ENCODE assay signal across 16 mouse cellular contexts in the genomic region with DNA sequence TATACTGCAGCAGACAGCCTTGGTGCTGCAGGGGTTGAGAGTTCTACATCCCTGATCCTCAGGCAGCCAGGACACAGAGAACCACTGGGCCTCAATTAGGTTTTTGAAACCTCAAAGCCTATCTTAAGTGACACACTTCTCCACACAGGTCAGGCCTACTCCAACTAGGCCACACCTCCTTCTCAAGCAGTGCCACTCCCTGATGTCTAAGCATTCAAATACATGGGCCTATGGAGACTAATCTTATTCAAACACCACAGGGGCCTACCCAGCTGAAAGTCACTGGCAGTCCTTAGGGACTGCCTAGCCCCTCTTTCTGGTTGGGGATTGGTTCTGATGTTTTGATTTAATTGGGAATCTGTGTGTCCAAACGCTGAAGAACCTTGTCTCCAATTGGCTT. TPM values are rescaled to one million over a fixed set of nuclear protein-coding genes. Genes with fewer than 3 reads are reported as not detected.
A peak's percentile ranks its signal among the peaks of the same experiment; 100 is the strongest.
DNase-seq lines count a peak whose midpoint lies in the region; ATAC-seq and TF ChIP-seq lines count a peak whose summit lies in the region.
"Had no signal": no experiment of that assay in that cellular context is flagged by ENCODE, and none has a peak within 500 bp of the region (broad histone marks: within the 10 kb centered on the region; RNA-seq: fewer than 3 reads in every experiment).

No protein-coding gene starts in this region.

- ATAC-seq in intestine, embryonic 16.5 days = peak; percentile 42; the same call in 1 of the 2 replicates
- no peak for ATAC-seq in intestine, postnatal 0 days
- peak; percentile 92 for ATAC-seq in liver, embryonic 15.5 days (ENCODE audit: insufficient read depth)
- peak; percentile 89 for ATAC-seq in megakaryocyte progenitor cell, adult 5-6 weeks (replicated peaks; ENCODE audit: poor library complexity)
- ATAC-seq: forebrain, embryonic 14.5 days had no signal

- WGBS in intestine, embryonic 16.5 days = 76% methylated on average over 1 of the region's 1 CpGs
- 74% methylated on average over 1 of the region's 1 CpGs for WGBS in intestine, postnatal 0 days
- WGBS in liver, embryonic 15.5 days (ENCODE audit: insufficient replicate concordance) = 63% methylated on average over 1 of the region's 1 CpGs
- WGBS in kidney, adult 2 months = 76% methylated on average over 1 of the region's 1 CpGs

- no peak overlapping the region for H3K27ac ChIP-seq in intestine, embryonic 16.5 days (ENCODE audit: low read length)
- no peak overlapping the region for H3K27ac ChIP-seq in intestine, postnatal 0 days (ENCODE audit: low read depth, low read length)
- no peak overlapping the region for H3K27ac ChIP-seq in liver, embryonic 15.5 days (replicated peaks)
- no peak overlapping the region for H3K27ac ChIP-seq in kidney, adult 2 months (ENCODE audit: insufficient read depth, low read depth, low read length)
- H3K27ac ChIP-seq: embryonic facial prominence, embryonic 13.5 days; gastrocnemius, adult 2 months; heart, embryonic 13.5 days had no signal

- peak; percentile 55 for DNase-seq in c-Kit-positive CD71-positive TER-119-negative erythroid progenitor cells, embryonic 14.5 days (ENCODE audit: low read depth)
- no peak for DNase-seq in kidney, postnatal 14 days
- no peak for DNase-seq in adrenal gland, postnatal 10 days
- no peak for DNase-seq in kidney, adult 2 months
- DNase-seq: adrenal gland, postnatal 25 days; cerebellum, adult 11 months; gastrocnemius, adult 2 months; kidney, postnatal 10 days; right cerebral cortex, postnatal 25 days had no signal

- no peak for TF ChIP-seq CTCF in intestine, postnatal 0 days (IDR thresholded peaks at IDR 0.05; ENCODE audit: low read depth)
- TF ChIP-seq CTCF in kidney, adult 2 months (conservative IDR thresholded peaks at IDR 0.05; ENCODE audit: insufficient read depth, insufficient read length, low read depth, low read length) = no peak

- H3K9me3 ChIP-seq in intestine, embryonic 16.5 days (ENCODE audit: control insufficient read depth, low read length) = no peaks in the 10 kb centered on the region
- no peaks in the 10 kb centered on the region for H3K9me3 ChIP-seq in intestine, postnatal 0 days (ENCODE audit: control insufficient read depth)
- no peaks in the 10 kb centered on the region for H3K9me3 ChIP-seq in liver, embryonic 15.5 days (replicated peaks)
- H3K9me3 ChIP-seq: embryonic facial prominence, embryonic 13.5 days; heart, embryonic 13.5 days had no signal

- no peak overlapping the region for H3K4me2 ChIP-seq in intestine, embryonic 16.5 days (ENCODE audit: low read depth, low read length)
- no peak overlapping the region for H3K4me2 ChIP-seq in intestine, postnatal 0 days (replicated peaks; ENCODE audit: low read depth)
- H3K4me2 ChIP-seq in liver, embryonic 15.5 days = no peak overlapping the region
- H3K4me2 ChIP-seq: embryonic facial prominence, embryonic 13.5 days; heart, embryonic 13.5 days had no signal

- no peak overlapping the region for H3K4me3 ChIP-seq in intestine, embryonic 16.5 days (ENCODE audit: low read length)
- H3K4me3 ChIP-seq in intestine, postnatal 0 days (ENCODE audit: low read depth, low read length) = no peak overlapping the region
- no peak overlapping the region for H3K4me3 ChIP-seq in liver, embryonic 15.5 days (replicated peaks)
- H3K4me3 ChIP-seq in kidney, adult 2 months (ENCODE audit: insufficient read depth, low read depth, low read length) = no peak overlapping the region
- H3K4me3 ChIP-seq: embryonic facial prominence, embryonic 13.5 days; gastrocnemius, adult 2 months; heart, embryonic 13.5 days had no signal

- no peaks in the 10 kb centered on the region for H3K27me3 ChIP-seq in intestine, embryonic 16.5 days (replicated peaks; ENCODE audit: control insufficient read depth, insufficient read depth, low read length)
- H3K27me3 ChIP-seq in intestine, postnatal 0 days (replicated peaks; ENCODE audit: control insufficient read depth, insufficient read depth, low read length) = no peaks in the 10 kb centered on the region
- H3K27me3 ChIP-seq in liver, embryonic 15.5 days = no peaks in the 10 kb centered on the region
- H3K27me3 ChIP-seq in kidney, adult 2 months (replicated peaks; ENCODE audit: control insufficient read depth, insufficient read depth, low read length) = no peaks in the 10 kb centered on the region
- H3K27me3 ChIP-seq: embryonic facial prominence, embryonic 13.5 days; heart, embryonic 13.5 days had no signal

- no peaks in the 10 kb centered on the region for H3K4me1 ChIP-seq in intestine, embryonic 16.5 days (ENCODE audit: control insufficient read depth, insufficient read depth, low read length)
- no peaks in the 10 kb centered on the region for H3K4me1 ChIP-seq in intestine, postnatal 0 days (replicated peaks; ENCODE audit: control insufficient read depth, insufficient read depth, low read length)
- peaks cover 25% of the 10 kb centered on the region for H3K4me1 ChIP-seq in liver, embryonic 15.5 days (replicated peaks)
- H3K4me1 ChIP-seq in kidney, adult 2 months (ENCODE audit: control insufficient read depth, insufficient read depth, low read length) = no peaks in the 10 kb centered on the region
- H3K4me1 ChIP-seq: embryonic facial prominence, embryonic 13.5 days had no signal

- no peak for TF ChIP-seq POLR2A in kidney, adult 2 months (IDR thresholded peaks at IDR 0.05; ENCODE audit: low read depth, low read length)

- H3K9ac ChIP-seq in intestine, embryonic 16.5 days (ENCODE audit: low read depth, low read length) = no peak overlapping the region
- no peak overlapping the region for H3K9ac ChIP-seq in intestine, postnatal 0 days (ENCODE audit: low read depth, low read length)
- H3K9ac ChIP-seq in liver, embryonic 15.5 days = no peak overlapping the region
- H3K9ac ChIP-seq: embryonic facial prominence, embryonic 13.5 days; heart, embryonic 13.5 days had no signal

- H3K36me3 ChIP-seq in intestine, embryonic 16.5 days (ENCODE audit: control insufficient read depth, insufficient read depth, low read length) = no peaks in the 10 kb centered on the region
- 0 out of 2 replicates have a peak, but pooled peaks cover 7% of the 10 kb centered on the region for H3K36me3 ChIP-seq in intestine, postnatal 0 days (ENCODE audit: control insufficient read depth, insufficient read depth)
- H3K36me3 ChIP-seq in liver, embryonic 15.5 days (replicated peaks) = peaks cover 6% of the 10 kb centered on the region
- no peaks in the 10 kb centered on the region for H3K36me3 ChIP-seq in kidney, adult 2 months (ENCODE audit: control insufficient read depth, insufficient read depth, low read length)

RNA-seq across cellular contexts. Expression of a gene that starts 31.1 kb away (rescaled TPM):
- 21.4 and 24.5 TPM in 2 replicates for polyA plus RNA-seq in intestine, embryonic 16.5 days (2015; fragmentation: Nextera tagmentation; extraction: Ambion mirVana)
- 15.1 and 16.2 TPM in 2 replicates for polyA plus RNA-seq in intestine, postnatal 0 days (2015; fragmentation: Nextera tagmentation; extraction: Ambion mirVana)
- polyA plus RNA-seq in liver, embryonic 15.5 days (2015; fragmentation: Nextera tagmentation; extraction: Ambion mirVana) = 15.3 and 17.5 TPM in 2 replicates
- total RNA-seq in megakaryocyte progenitor cell, adult 5-6 weeks (2015) = 11.1 and 14.8 TPM in 2 replicates
- 15.4 and 20.1 TPM in 2 replicates for total RNA-seq in megakaryocyte progenitor cell, adult 5-6 weeks (2017)
- 10 to 100 TPM; 50.6 to 61.4 TPM for total RNA-seq in adrenal gland, postnatal 10 days (2021)
- polyA plus RNA-seq in kidney, adult 2 months (2012; rRNA removed) = 6.1 and 6.6 TPM in 2 replicates
